Mouse (Mus musculus): ENCODE measurements around the gene Rnase13. TPM values are rescaled to one million over a fixed set of nuclear protein-coding genes. Genes with fewer than 3 reads are reported as not detected.

Rnase13 gene
- polyA plus RNA-seq, 1 experiment from 2014 or later, result not detected

Other genes starting within 250 kb of the Rnase13 start
- gene Gm17079, start 227.3 kb downstream of the Rnase13 start, polyA plus RNA-seq (2015; fragmentation: Nextera tagmentation; extraction: Ambion mirVana), result not detected in 2 replicates
- gene Gm5800, start 205.6 kb downstream of the Rnase13 start, polyA plus RNA-seq (2015; fragmentation: Nextera tagmentation; extraction: Ambion mirVana), result not detected in 2 replicates
- gene Ang4, start 149.2 kb downstream of the Rnase13 start, polyA plus RNA-seq (2015; fragmentation: Nextera tagmentation; extraction: Ambion mirVana), result not detected in 2 replicates
- not detected in 2 replicates for gene AY358078, start 122.7 kb downstream of the Rnase13 start, polyA plus RNA-seq (2015; fragmentation: Nextera tagmentation; extraction: Ambion mirVana)
- gene Ear6, start 69.1 kb downstream of the Rnase13 start, polyA plus RNA-seq (2015; fragmentation: Nextera tagmentation; extraction: Ambion mirVana), result not detected in 2 replicates
- gene Mettl17, start 37.9 kb downstream of the Rnase13 start, polyA plus RNA-seq (2015; fragmentation: Nextera tagmentation; extraction: Ambion mirVana), result 80.4 and 88.1 TPM in 2 replicates
- 1.5 and 1.9 TPM in 2 replicates for gene Slc39a2, start 29.9 kb downstream of the Rnase13 start, polyA plus RNA-seq (2015; fragmentation: Nextera tagmentation; extraction: Ambion mirVana)
- 338 and 429 TPM in 2 replicates for gene Ndrg2, start 8.6 kb downstream of the Rnase13 start, polyA plus RNA-seq (2015; fragmentation: Nextera tagmentation; extraction: Ambion mirVana)
- gene Tppp2, start 4.3 kb downstream of the Rnase13 start, polyA plus RNA-seq (2015; fragmentation: Nextera tagmentation; extraction: Ambion mirVana), result not detected in 2 replicates
- gene Arhgef40, start 61.9 kb upstream of the Rnase13 start, polyA plus RNA-seq (2015; fragmentation: Nextera tagmentation; extraction: Ambion mirVana), result 63.4 and 74.4 TPM in 2 replicates
- 0.39 and 0.51 TPM in 2 replicates for gene Tmem253, start 92.9 kb upstream of the Rnase13 start, polyA plus RNA-seq (2015; fragmentation: Nextera tagmentation; extraction: Ambion mirVana)
- gene Zfp219, start 98.0 kb upstream of the Rnase13 start, polyA plus RNA-seq (2015; fragmentation: Nextera tagmentation; extraction: Ambion mirVana), result 23.7 and 28.0 TPM in 2 replicates
- gene Olfr221, start 119.7 kb upstream of the Rnase13 start, polyA plus RNA-seq (2015; fragmentation: Nextera tagmentation; extraction: Ambion mirVana), result not detected in 2 replicates
- gene Hnrnpc, start 181.3 kb upstream of the Rnase13 start, polyA plus RNA-seq (2015; fragmentation: Nextera tagmentation; extraction: Ambion mirVana), result 414 and 445 TPM in 2 replicates
- 36.2 and 45.4 TPM in 2 replicates for gene Rpgrip1, start 187.9 kb upstream of the Rnase13 start, polyA plus RNA-seq (2015; fragmentation: Nextera tagmentation; extraction: Ambion mirVana)

All from hindbrain, embryonic 16.5 days (tissue).